Mouse (Mus musculus) midbrain, embryonic 12.5 days (tissue): Measurements from ENCODE around the gene Bbs9. TPM values are rescaled to one million over a fixed set of nuclear protein-coding genes. Genes with fewer than 3 reads are reported as not detected.

Experiments used
- ATAC-seq: fragments of 200-750 bp; cut with Nextera tagmentation; 2 replicates; pipeline ENCODE4 v1.8.0; 2017; ENCODE audit warnings: low read depth, moderate TSS enrichment, moderate library complexity; ENCODE audit not compliant: low FRiP score
- H3K27ac ChIP-seq: fragments of 300-500 bp; sonication (generic); replicated peaks from 2 replicates; pipeline ENCODE4 v1.5.1; 2016; ENCODE audit warnings: mild to moderate bottlenecking
- H3K27me3 ChIP-seq: fragments of 300-500 bp; sonication (generic); 2 replicates; pipeline ENCODE4 v1.6.1; 2016; ENCODE audit warnings: mild to moderate bottlenecking
- H3K36me3 ChIP-seq: fragments of 300-500 bp; sonication (generic); 2 replicates; pipeline ENCODE4 v1.6.1; 2016
- H3K4me1 ChIP-seq: fragments of 300-500 bp; sonication (generic); 2 replicates; pipeline ENCODE4 v1.6.1; 2016
- H3K4me2 ChIP-seq: fragments of 300-500 bp; sonication (generic); replicated peaks from 2 replicates; pipeline ENCODE4 v1.6.1; 2016; ENCODE audit warnings: mild to moderate bottlenecking, moderate library complexity
- H3K4me3 ChIP-seq: fragments of 300-500 bp; sonication (generic); 2 replicates; pipeline ENCODE4 v1.5.1; 2016; ENCODE audit warnings: mild to moderate bottlenecking
- H3K9ac ChIP-seq: fragments of 300-500 bp; sonication (generic); replicated peaks from 2 replicates; pipeline ENCODE4 v1.6.1; 2016; ENCODE audit warnings: mild to moderate bottlenecking, moderate library complexity
- H3K9me3 ChIP-seq: fragments of 300-500 bp; sonication (generic); 2 replicates; pipeline ENCODE4 v1.6.1; 2016; ENCODE audit warnings: mild to moderate bottlenecking
- WGBS: fragments of 180-500 bp; shearing (Covaris S2); methylation state at CpG from one replicate; pipeline ENCODE4 v1.1.7; 2016; 5-methylcytosine and 5-hydroxymethylcytosine counted together
- polyA plus RNA-seq: library from polyadenylated mRNA; unstranded; fragments of >200 nt; fragmentation: Nextera tagmentation; extraction: Ambion mirVana; gene quantifications from 2 replicates; pipeline ENCODE4 v1.2.1, GENCODE M21; 2016

Bbs9 gene
- polyA plus RNA-seq, 1 experiment from 2014 or later, result 19.1 TPM

DNA sequence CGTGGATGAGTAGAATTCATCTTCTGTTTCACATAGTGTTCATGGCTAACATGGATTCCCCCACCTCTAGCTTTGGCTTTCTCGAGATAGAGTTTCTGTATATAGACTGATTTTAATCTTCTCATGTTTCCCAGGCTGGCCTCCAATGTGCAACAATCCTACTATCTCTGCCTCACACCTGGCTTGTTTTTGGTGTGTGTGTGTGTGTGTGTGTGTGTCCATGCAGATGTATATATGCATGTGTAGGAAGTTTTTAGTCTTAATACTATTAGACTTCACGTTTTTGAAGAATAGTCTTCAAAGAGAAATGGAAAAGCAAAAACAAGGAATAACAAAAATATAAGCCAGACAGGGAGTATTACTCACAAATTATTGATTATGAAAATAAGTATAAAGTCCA lies 296.3 kb downstream of the Bbs9 start:
- H3K36me3 ChIP-seq, result no peaks in the 10 kb centered on the region
- H3K27me3 ChIP-seq, result no peaks in the 10 kb centered on the region
- ATAC-seq, result no peak
- no peaks in the 10 kb centered on the region for H3K9me3 ChIP-seq
- no peak overlapping the region for H3K4me2 ChIP-seq
- no peaks in the 10 kb centered on the region for H3K4me1 ChIP-seq
- H3K27ac ChIP-seq, result no peak overlapping the region
- 86% methylated on average over 3 of the region's 3 CpGs for WGBS
- no peak overlapping the region for H3K9ac ChIP-seq
- no peak overlapping the region for H3K4me3 ChIP-seq

DNA sequence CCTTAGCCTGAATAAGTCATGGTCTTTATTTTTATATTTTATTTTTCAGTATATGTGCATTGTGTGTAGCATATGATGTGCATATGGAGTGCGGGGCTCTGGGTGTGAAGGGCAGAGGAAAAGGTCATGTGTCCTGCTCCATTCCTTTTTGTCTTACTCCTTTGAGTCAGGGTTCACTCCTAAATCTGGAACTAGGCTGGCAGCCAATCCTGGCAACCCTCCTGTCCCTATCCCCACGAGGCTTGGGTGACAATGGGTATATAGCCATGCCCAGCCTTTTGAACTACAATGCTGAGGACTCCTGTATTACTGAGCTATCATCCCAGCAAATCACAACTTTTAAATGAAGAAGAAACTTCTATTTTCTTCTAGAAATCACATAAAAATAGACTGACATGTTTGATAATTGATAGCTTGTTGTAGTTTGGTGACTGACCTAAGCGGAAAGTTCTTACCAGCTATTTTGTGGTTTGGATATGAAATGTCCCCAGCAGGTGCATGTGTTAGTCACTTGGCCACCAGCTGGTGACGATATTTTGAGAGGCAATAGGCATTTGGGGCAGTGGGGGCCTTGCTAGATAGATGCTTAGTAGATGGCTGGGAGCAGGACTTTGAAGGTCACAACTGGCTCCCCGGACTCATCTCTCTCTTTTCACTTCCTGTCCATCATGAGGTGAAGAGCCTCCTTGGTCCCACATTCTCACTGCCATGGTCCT lies 300.9 kb downstream of the Bbs9 start:
- no peak overlapping the region for H3K27ac ChIP-seq
- no peaks in the 10 kb centered on the region for H3K4me1 ChIP-seq
- no peaks in the 10 kb centered on the region for H3K27me3 ChIP-seq
- H3K9me3 ChIP-seq, result no peaks in the 10 kb centered on the region
- H3K9ac ChIP-seq, result no peak overlapping the region
- 86% methylated on average over 5 of the region's 5 CpGs for WGBS
- ATAC-seq, result no peak
- no peak overlapping the region for H3K4me2 ChIP-seq
- no peaks in the 10 kb centered on the region for H3K36me3 ChIP-seq
- H3K4me3 ChIP-seq, result no peak overlapping the region

DNA sequence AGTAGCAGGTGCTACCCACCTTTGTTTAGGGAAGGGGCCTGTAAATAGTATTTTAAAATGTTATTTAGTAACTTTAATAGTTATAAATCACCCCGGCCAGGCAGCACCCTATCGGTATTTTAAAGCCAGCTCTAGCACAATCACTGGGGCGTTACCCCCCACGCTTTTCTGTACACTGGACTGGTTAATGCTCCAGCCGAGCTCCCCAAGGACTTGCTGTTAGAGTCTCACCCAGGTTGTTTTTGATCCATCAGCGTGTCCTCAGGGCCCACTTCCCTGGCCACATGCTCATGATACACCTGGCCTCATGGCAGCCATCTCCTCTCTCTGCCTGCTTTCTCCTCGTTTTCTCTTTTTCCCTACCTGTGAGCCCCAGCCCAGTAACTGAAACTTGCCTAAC lies 301.9 kb downstream of the Bbs9 start:
- Histone ChIP-seq H3K4me2 (no peak overlapping the region), H3K9ac (no peak overlapping the region), H3K9me3 (no peaks in the 10 kb centered on the region), H3K27ac (no peak overlapping the region), H3K4me3 (no peak overlapping the region), H3K4me1 (no peaks in the 10 kb centered on the region), H3K27me3 (no peaks in the 10 kb centered on the region), H3K36me3 (no peaks in the 10 kb centered on the region)
- ATAC-seq, result no peak
- whole genome bisulfite sequencing, result 90% methylated on average over 7 of the region's 7 CpGs

DNA sequence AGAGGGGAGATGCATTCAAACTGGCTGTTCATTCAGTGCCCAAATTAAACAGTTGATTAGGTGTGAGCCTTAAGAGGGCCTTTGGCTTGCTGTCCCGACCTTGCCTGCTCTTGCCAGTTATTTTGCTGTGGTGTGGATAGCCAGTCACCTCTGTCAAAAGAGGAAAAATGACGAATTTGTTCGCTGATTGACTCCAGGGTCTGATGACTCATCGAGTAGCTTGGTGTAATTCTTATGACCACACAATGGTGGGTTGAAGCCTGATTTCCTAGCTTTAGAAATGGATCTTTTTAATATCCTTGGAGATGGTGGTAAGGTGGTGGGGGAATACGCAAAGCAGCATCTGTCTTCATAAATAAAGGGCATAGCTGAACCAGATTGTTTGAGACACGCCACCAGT lies 304.1 kb downstream of the Bbs9 start:
- H3K27me3 ChIP-seq, result no peaks in the 10 kb centered on the region
- 89% methylated on average over 6 of the region's 6 CpGs for WGBS
- H3K4me3 ChIP-seq, result no peak overlapping the region
- no peaks in the 10 kb centered on the region for H3K9me3 ChIP-seq
- no peaks in the 10 kb centered on the region for H3K4me1 ChIP-seq
- H3K9ac ChIP-seq, result no peak overlapping the region
- H3K4me2 ChIP-seq, result no peak overlapping the region
- H3K36me3 ChIP-seq, result no peaks in the 10 kb centered on the region
- H3K27ac ChIP-seq, result no peak overlapping the region
- no peak for ATAC-seq

DNA sequence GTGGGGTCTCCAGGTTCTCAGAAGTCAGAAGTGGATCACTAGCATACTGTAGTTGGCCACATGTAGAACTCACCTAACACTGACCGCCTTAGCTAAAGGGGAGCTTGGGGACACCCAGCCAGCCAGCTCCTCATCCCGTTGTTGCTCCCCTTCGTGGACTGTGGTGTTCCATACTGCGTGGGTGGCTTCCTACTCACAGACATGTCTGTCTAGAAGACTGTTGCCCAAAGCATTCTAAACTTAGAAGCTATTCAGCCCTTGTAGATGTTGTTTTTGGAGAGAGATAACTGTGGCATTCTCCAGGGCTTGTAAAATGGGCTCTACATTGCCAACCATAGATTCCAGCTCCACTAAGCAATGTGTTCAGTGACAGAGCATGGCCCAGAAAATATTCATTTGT lies 310.5 kb downstream of the Bbs9 start:
- no peak for ATAC-seq
- Histone ChIP-seq H3K4me3 (no peak overlapping the region), H3K27ac (no peak overlapping the region), H3K4me1 (no peaks in the 10 kb centered on the region), H3K4me2 (no peak overlapping the region), H3K9ac (no peak overlapping the region), H3K9me3 (no peaks in the 10 kb centered on the region), H3K27me3 (no peaks in the 10 kb centered on the region), H3K36me3 (no peaks in the 10 kb centered on the region)
- 93% methylated on average over 4 of the region's 4 CpGs for WGBS

DNA sequence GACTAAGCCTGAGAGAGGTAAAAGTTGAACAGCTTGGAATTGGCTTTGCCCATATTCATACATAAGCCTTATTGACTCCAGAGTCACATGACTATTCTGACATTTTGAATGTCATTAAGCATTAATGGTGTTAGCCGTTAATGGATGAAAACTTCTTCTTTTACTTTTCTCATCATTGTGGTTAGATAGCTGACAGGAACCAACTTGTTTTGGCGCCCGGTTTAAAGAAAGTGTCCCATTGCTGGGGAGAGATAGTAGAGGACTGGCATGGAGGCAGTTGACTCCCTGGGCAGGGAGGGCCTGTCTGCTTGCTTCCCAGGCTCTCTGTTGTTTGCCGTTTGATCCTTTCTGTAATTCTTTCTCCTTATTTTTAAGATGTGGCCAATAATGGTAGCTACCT lies 312.9 kb downstream of the Bbs9 start:
- no peak overlapping the region for H3K4me3 ChIP-seq
- H3K27me3 ChIP-seq, result no peaks in the 10 kb centered on the region
- no peak overlapping the region for H3K9ac ChIP-seq
- no peaks in the 10 kb centered on the region for H3K36me3 ChIP-seq
- no peak for ATAC-seq
- 93% methylated on average over 4 of the region's 4 CpGs for WGBS
- H3K4me1 ChIP-seq, result no peaks in the 10 kb centered on the region
- H3K4me2 ChIP-seq, result no peak overlapping the region
- H3K27ac ChIP-seq, result no peak overlapping the region
- no peaks in the 10 kb centered on the region for H3K9me3 ChIP-seq

DNA sequence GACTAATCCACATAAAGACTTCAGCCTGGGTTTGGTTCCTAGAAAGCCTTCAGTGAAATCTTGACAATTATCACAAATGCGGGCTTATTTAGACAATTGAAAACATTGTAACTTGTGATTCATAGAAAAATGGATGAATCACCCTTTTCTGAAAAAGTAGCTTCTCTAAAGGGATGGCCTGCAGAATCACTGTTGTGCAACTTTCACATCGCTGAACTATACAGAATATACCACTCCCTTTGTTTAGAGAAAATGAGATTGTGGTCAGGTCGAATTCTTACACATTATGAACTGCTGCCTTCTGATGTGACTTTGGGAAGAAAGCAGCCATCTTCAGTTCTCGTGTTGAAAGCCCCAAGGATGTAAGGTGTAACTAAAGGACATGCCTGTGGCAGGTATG lies 313.3 kb downstream of the Bbs9 start:
- ATAC-seq, result no peak
- H3K9ac ChIP-seq, result no peak overlapping the region
- no peaks in the 10 kb centered on the region for H3K27me3 ChIP-seq
- no peak overlapping the region for H3K4me3 ChIP-seq
- H3K27ac ChIP-seq, result no peak overlapping the region
- H3K4me2 ChIP-seq, result no peak overlapping the region
- H3K4me1 ChIP-seq, result no peaks in the 10 kb centered on the region
- WGBS, result 86% methylated on average over 4 of the region's 4 CpGs
- no peaks in the 10 kb centered on the region for H3K9me3 ChIP-seq
- H3K36me3 ChIP-seq, result no peaks in the 10 kb centered on the region

DNA sequence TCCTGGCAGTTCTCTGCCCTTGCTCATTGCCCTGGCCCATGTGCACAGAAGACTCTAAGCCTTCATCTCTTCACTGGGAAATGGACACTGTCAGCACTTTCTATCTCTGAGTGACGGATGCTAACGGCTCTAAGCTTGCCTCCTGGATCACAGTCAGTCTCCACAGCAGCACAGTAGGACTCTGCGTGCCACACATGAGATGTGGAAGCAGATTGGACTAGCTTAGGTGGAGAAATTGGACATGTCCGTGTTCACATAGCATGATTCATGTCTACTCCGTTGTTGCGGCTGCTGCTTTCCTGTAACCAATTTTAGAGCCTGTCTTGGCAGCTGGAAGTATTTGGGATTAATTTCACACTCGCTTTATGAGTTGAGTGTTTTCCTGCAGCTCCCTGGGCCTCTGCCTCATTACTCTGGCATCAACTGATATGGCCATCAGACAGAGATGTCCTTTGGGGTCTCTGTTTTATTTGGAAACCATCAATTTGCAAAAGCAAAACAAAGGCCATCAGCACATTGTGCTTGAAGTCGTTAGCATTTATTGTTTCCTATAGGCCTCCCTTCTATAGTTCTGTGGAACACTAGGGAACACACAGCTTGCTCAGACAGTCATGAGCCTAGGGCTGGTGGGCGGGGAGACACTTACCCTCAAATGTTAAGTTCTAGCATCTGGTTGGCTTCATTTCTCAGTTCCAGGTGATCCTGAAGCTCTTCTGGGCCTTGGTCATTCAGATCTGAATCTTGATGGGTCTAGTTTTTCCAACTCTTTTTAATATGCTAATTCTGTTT lies 314.1 kb downstream of the Bbs9 start:
- H3K27ac ChIP-seq, result no peak overlapping the region
- no peaks in the 10 kb centered on the region for H3K27me3 ChIP-seq
- H3K36me3 ChIP-seq, result no peaks in the 10 kb centered on the region
- H3K4me1 ChIP-seq, result no peaks in the 10 kb centered on the region
- 88% methylated on average over 9 of the region's 9 CpGs for WGBS
- H3K4me2 ChIP-seq, result no peak overlapping the region
- no peak for ATAC-seq
- no peak overlapping the region for H3K4me3 ChIP-seq
- no peak overlapping the region for H3K9ac ChIP-seq
- H3K9me3 ChIP-seq, result no peaks in the 10 kb centered on the region

DNA sequence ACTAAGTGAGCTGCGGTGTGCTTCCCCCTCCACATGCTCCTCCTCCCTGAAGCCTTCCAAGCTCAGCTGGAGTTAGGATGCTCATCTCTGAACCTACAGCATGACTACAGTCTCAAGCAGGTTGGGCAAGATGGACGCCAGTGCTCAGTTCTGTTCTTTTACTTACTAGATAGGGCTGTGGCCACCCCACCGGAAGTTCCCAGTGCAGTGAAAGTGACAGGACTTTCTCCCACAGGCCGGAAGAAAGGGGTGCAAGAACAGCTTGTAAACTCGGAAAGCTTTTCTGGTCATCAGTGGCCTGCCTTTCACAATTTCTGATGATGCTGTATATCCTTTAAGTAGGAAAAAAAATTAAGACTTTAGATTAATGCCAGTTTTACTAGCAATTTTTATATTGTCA lies 315.7 kb downstream of the Bbs9 start:
- Histone ChIP-seq H3K9ac (no peak overlapping the region), H3K27ac (no peak overlapping the region), H3K4me1 (no peaks in the 10 kb centered on the region), H3K9me3 (no peaks in the 10 kb centered on the region), H3K27me3 (no peaks in the 10 kb centered on the region), H3K36me3 (no peaks in the 10 kb centered on the region), H3K4me3 (no peak overlapping the region), H3K4me2 (no peak overlapping the region)
- no peak for ATAC-seq
- 90% methylated on average over 5 of the region's 5 CpGs for WGBS

DNA sequence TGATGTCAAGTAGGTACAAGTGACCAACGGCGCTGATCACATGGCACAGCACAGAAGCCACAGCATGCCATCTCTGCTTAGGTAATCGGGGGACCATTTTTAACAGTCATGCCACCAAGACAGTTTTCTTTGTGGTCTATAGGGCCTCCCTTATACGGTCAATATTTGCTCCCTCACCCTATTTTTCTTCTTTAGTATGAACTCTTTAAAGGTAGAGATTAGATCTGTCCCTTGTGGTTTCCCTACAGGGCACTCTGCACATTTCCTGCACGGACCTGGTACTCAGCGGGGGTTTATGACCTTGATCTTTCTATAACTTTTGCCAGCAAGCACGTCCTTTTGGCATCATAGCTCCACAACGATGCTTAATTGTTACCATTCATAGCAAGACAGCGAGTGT lies 316.2 kb downstream of the Bbs9 start:
- H3K9me3 ChIP-seq, result no peaks in the 10 kb centered on the region
- no peak overlapping the region for H3K27ac ChIP-seq
- no peak overlapping the region for H3K9ac ChIP-seq
- no peak overlapping the region for H3K4me2 ChIP-seq
- H3K27me3 ChIP-seq, result no peaks in the 10 kb centered on the region
- no peak for ATAC-seq
- H3K4me3 ChIP-seq, result no peak overlapping the region
- H3K4me1 ChIP-seq, result no peaks in the 10 kb centered on the region
- no peaks in the 10 kb centered on the region for H3K36me3 ChIP-seq
- WGBS, result 84% methylated on average over 9 of the region's 9 CpGs

DNA sequence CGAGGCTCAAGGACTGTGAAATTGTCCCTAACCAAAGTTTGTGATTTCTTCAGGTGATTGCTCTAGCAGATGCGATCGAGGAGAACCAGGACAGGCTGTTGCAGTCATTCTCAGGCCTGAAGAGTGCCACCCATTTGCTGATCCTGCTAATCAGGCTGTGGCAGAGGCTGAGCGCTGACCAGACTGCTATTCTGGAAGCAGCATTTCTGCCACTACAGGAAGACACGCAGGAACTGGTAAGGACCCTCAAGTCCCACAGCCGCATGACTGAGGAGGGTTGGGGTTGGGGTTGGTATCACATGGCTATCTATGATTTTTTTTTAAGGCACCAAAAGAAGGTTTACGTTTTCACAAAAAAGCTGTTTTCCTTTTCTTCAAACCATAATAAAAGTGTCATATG lies 318.2 kb downstream of the Bbs9 start:
- 83% methylated on average over 7 of the region's 7 CpGs for WGBS
- Histone ChIP-seq H3K36me3 (no peaks in the 10 kb centered on the region), H3K27me3 (no peaks in the 10 kb centered on the region), H3K4me3 (no peak overlapping the region), H3K9me3 (no peaks in the 10 kb centered on the region), H3K27ac (no peak overlapping the region), H3K4me2 (no peak overlapping the region), H3K4me1 (no peaks in the 10 kb centered on the region), H3K9ac (no peak overlapping the region)
- no peak for ATAC-seq

DNA sequence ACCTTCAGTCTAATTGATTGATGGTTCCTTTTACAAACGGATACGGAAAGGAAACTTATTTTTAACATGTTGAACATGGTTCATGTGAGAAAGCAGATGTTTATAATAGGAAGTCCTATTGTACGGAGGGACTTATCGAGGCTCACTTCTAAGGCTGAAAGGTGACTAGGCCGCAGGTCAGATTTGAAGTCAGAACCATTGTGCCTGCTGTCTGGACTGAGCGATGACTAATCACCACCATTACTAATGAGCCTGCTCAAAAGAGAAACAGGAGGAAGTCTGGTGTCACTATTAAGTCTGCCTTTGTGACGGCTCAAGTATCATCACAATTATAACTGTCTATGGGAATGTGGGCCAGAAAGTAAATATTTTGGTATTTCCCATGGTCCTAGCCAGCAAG lies 325.2 kb downstream of the Bbs9 start:
- H3K27me3 ChIP-seq, result no peaks in the 10 kb centered on the region
- 85% methylated on average over 7 of the region's 7 CpGs for WGBS
- no peaks in the 10 kb centered on the region for H3K36me3 ChIP-seq
- H3K4me1 ChIP-seq, result no peaks in the 10 kb centered on the region
- H3K27ac ChIP-seq, result no peak overlapping the region
- no peak for ATAC-seq
- no peak overlapping the region for H3K9ac ChIP-seq
- no peaks in the 10 kb centered on the region for H3K9me3 ChIP-seq
- no peak overlapping the region for H3K4me3 ChIP-seq
- H3K4me2 ChIP-seq, result no peak overlapping the region
